Mouse (Mus musculus) CH12.LX (cell line): ENCODE data around the gene Dchs1.

Experiments used
- CHD2 ChIP-seq: IDR thresholded peaks from 2 replicates; pipeline ENCODE4 v1.6.1; 2011; ENCODE audit warnings: low read length, improper control_type of control experiment
- CTCF ChIP-seq, 2 experiments: IDR thresholded peaks in 1 of 2; conservative IDR thresholded peaks in 1 of 2; 2 replicates each; pipeline ENCODE4 v1.5.1; 2011 to 2012; ENCODE audit warnings: low read depth in 2 of 2, low read length in 2 of 2, improper control_type of control experiment in 1 of 2, inconsistent platforms in 1 of 2, mild to moderate bottlenecking in 1 of 2, moderate library complexity in 1 of 2
- E2F4 ChIP-seq: IDR thresholded peaks from 2 replicates; pipeline ENCODE4 v1.6.1; 2011; ENCODE audit warnings: low read depth, low read length, improper control_type of control experiment; ENCODE audit not compliant: insufficient replicate concordance
- EP300 ChIP-seq: IDR thresholded peaks from 2 replicates; pipeline ENCODE4 v1.6.1; 2011; ENCODE audit warnings: low read length, improper control_type of control experiment
- HCFC1 ChIP-seq: IDR thresholded peaks from 2 replicates; pipeline ENCODE4 v1.6.1; 2012; ENCODE audit warnings: low read depth, mild to moderate bottlenecking, inconsistent platforms, low read length, improper control_type of control experiment
- MAFK ChIP-seq: IDR thresholded peaks from 2 replicates; pipeline ENCODE4 v1.6.1; 2011; ENCODE audit warnings: low read length, improper control_type of control experiment; ENCODE audit not compliant: insufficient replicate concordance
- MYC ChIP-seq: IDR thresholded peaks from 2 replicates; pipeline ENCODE4 v1.6.1; 2011; ENCODE audit warnings: low read depth, mild to moderate bottlenecking, improper control_type of control experiment, low read length
- PAX5 ChIP-seq: IDR thresholded peaks from 2 replicates; pipeline ENCODE4 v1.6.1; 2012; ENCODE audit warnings: low read length, inconsistent platforms, mixed read lengths
- POLR2A ChIP-seq: IDR thresholded peaks from 2 replicates; pipeline ENCODE4 v1.6.1; 2011; ENCODE audit warnings: low read depth, mild to moderate bottlenecking, improper control_type of control experiment, low read length
- RAD21 ChIP-seq: IDR thresholded peaks from 2 replicates; pipeline ENCODE4 v1.6.1; 2011; ENCODE audit warnings: low read depth, mild to moderate bottlenecking, low read length, improper control_type of control experiment, moderate library complexity
- TBP ChIP-seq: conservative IDR thresholded peaks from 2 replicates; pipeline ENCODE4 v1.6.1; 2011; ENCODE audit warnings: low read depth, low read length, improper control_type of control experiment
- ZC3H11A ChIP-seq: IDR thresholded peaks from 2 replicates; pipeline ENCODE4 v1.6.1; 2012; ENCODE audit warnings: low read depth, mild to moderate bottlenecking, inconsistent platforms, low read length, improper control_type of control experiment

DNA sequence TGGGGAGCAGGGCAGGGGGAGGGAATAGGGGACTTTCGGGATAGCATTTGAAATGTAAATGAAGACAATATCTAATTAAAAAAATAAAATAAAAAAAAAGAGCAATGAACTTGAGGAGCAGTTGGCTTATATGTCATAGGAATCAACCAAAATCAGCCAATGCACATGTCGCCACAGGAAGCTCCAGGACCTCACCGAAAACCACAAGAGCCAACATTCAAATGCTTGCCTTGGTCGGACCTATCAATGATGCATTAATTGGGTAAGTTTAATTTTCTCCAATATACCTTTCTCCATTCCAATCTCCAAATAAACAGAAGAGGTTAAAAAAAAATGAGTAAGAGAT, 60.5 kb downstream of the Dchs1 start:
- no peak for TF ChIP-seq POLR2A
- no peak for TF ChIP-seq CTCF (conservative IDR thresholded peaks at IDR 0.05 in 1 of 2, IDR thresholded peaks at IDR 0.05 in 1 of 2; ENCODE audit: low read depth in 2 of 2, low read length in 2 of 2)
- TF ChIP-seq MAFK = no peak
- no peak for TF ChIP-seq ZC3H11A
- TF ChIP-seq E2F4 = no peak
- no peak for TF ChIP-seq CHD2
- no peak for TF ChIP-seq HCFC1
- no peak for TF ChIP-seq MYC
- TF ChIP-seq EP300 = no peak
- no peak for TF ChIP-seq TBP
- no peak for TF ChIP-seq PAX5
- no peak for TF ChIP-seq RAD21
